In genomic region chr11:84578805-84579541, GRCm38 (mm10) we compare ENCODE assay signal across 20 mouse cellular contexts. TPM values are rescaled to one million over a fixed set of nuclear protein-coding genes. Genes with fewer than 3 reads are reported as not detected.
A peak's percentile ranks its signal among the peaks of the same experiment; 100 is the strongest.
DNase-seq lines count a peak whose midpoint lies in the region; ATAC-seq lines count a peak whose summit lies in the region.
"Had no signal": no experiment of that assay in that cellular context is flagged by ENCODE, and none has a peak within 500 bp of the region (broad histone marks: within the 10 kb centered on the region; RNA-seq: fewer than 3 reads in every experiment).

No protein-coding gene starts in this region.

- peaks cover 59% of the 10 kb centered on the region for H3K27me3 ChIP-seq in forebrain, embryonic 12.5 days
- peaks cover 7% of the 10 kb centered on the region for H3K27me3 ChIP-seq in hindbrain, embryonic 11.5 days (ENCODE audit: control insufficient read depth, insufficient read depth, low read length)
- H3K27me3 ChIP-seq in midbrain, embryonic 12.5 days, result peaks cover 20% of the 10 kb centered on the region
- peaks cover 41% of the 10 kb centered on the region for H3K27me3 ChIP-seq in neural tube, embryonic 13.5 days

- H3K4me2 ChIP-seq in forebrain, embryonic 12.5 days, result no peak overlapping the region
- no peak overlapping the region for H3K4me2 ChIP-seq in hindbrain, embryonic 11.5 days (replicated peaks; ENCODE audit: low read depth, low read length)
- H3K4me2 ChIP-seq in midbrain, embryonic 12.5 days (replicated peaks), result no peak overlapping the region
- no peak overlapping the region for H3K4me2 ChIP-seq in neural tube, embryonic 13.5 days
- H3K4me2 ChIP-seq: embryonic facial prominence, embryonic 15.5 days; heart, embryonic 12.5 days had no signal

- peak; percentile 63; the same call in 1 of the 2 replicates for ATAC-seq in forebrain, embryonic 12.5 days (ENCODE audit: low FRiP score)
- peak; percentile 77 for ATAC-seq in hindbrain, embryonic 11.5 days (ENCODE audit: low FRiP score)
- ATAC-seq in midbrain, embryonic 12.5 days (ENCODE audit: low FRiP score, low read depth), result no peak
- peak; percentile 81 for ATAC-seq in neural tube, embryonic 13.5 days (ENCODE audit: low read depth)
- ATAC-seq: lung, postnatal 0 days had no signal

- H3K9ac ChIP-seq in forebrain, embryonic 12.5 days, result no peak overlapping the region
- no peak overlapping the region for H3K9ac ChIP-seq in hindbrain, embryonic 11.5 days (ENCODE audit: low read depth, low read length)
- no peak overlapping the region for H3K9ac ChIP-seq in midbrain, embryonic 12.5 days (replicated peaks)
- H3K9ac ChIP-seq in neural tube, embryonic 13.5 days, result no peak overlapping the region
- H3K9ac ChIP-seq: embryonic facial prominence, embryonic 15.5 days; heart, embryonic 12.5 days; liver, embryonic 14.5 days had no signal

- H3K4me3 ChIP-seq in forebrain, embryonic 12.5 days (replicated peaks), result no peak overlapping the region
- H3K4me3 ChIP-seq in hindbrain, embryonic 11.5 days (ENCODE audit: low read depth, low read length), result no peak overlapping the region
- H3K4me3 ChIP-seq in midbrain, embryonic 12.5 days, result no peak overlapping the region
- H3K4me3 ChIP-seq in neural tube, embryonic 13.5 days, result no peak overlapping the region
- H3K4me3 ChIP-seq: embryonic facial prominence, embryonic 15.5 days; heart, embryonic 12.5 days had no signal

- intact Hi-C loops in heart, postnatal 25 days (cut with DNase I), result no loop called here

- DNase-seq in hindbrain, embryonic 11.5 days (ENCODE audit: low spot score), result peak; percentile 62
- no peak for DNase-seq in kidney, postnatal 10 days
- DNase-seq in lung, postnatal 10 days, result no peak
- DNase-seq in heart, postnatal 25 days (ENCODE audit: low spot score), result no peak
- DNase-seq in left cerebral cortex, adult 8-10 months (ENCODE audit: low spot score in 2 of 2), result no peak
- DNase-seq: cerebellum, adult 18-20 months; gastrocnemius, postnatal 25 days; kidney, adult 9 months; layer of hippocampus, postnatal 36 days; right cerebral cortex, postnatal 25 days; thymus, adult 18-20 months had no signal

- peaks cover 44% of the 10 kb centered on the region for H3K4me1 ChIP-seq in forebrain, embryonic 12.5 days
- no peaks in the 10 kb centered on the region; the same call in 1 of the 2 replicates for H3K4me1 ChIP-seq in hindbrain, embryonic 11.5 days (replicated peaks; ENCODE audit: control insufficient read depth, insufficient read depth, low read length)
- H3K4me1 ChIP-seq in midbrain, embryonic 12.5 days, result peaks cover 38% of the 10 kb centered on the region
- H3K4me1 ChIP-seq in neural tube, embryonic 13.5 days (replicated peaks), result peaks cover 31% of the 10 kb centered on the region
- H3K4me1 ChIP-seq: heart, embryonic 12.5 days had no signal

- WGBS in forebrain, embryonic 12.5 days, result 27% methylated on average over 17 of the region's 17 CpGs
- WGBS in hindbrain, embryonic 11.5 days, result 40% methylated on average over 17 of the region's 17 CpGs
- 45% methylated on average over 17 of the region's 17 CpGs for WGBS in midbrain, embryonic 12.5 days
- 22% methylated on average over 17 of the region's 17 CpGs for WGBS in neural tube, embryonic 13.5 days

- H3K36me3 ChIP-seq in forebrain, embryonic 12.5 days (replicated peaks), result no peaks in the 10 kb centered on the region
- H3K36me3 ChIP-seq in hindbrain, embryonic 11.5 days (ENCODE audit: control insufficient read depth, insufficient read depth, low read length), result no peaks in the 10 kb centered on the region
- H3K36me3 ChIP-seq in midbrain, embryonic 12.5 days, result no peaks in the 10 kb centered on the region
- no peaks in the 10 kb centered on the region for H3K36me3 ChIP-seq in neural tube, embryonic 13.5 days
- H3K36me3 ChIP-seq: embryonic facial prominence, embryonic 15.5 days; heart, embryonic 12.5 days had no signal

- peak overlapping the region; percentile 38; the same call in 1 of the 2 replicates for H3K27ac ChIP-seq in forebrain, embryonic 12.5 days
- peak overlapping the region; percentile 73 for H3K27ac ChIP-seq in hindbrain, embryonic 11.5 days (ENCODE audit: low read depth, low read length)
- H3K27ac ChIP-seq in midbrain, embryonic 12.5 days (replicated peaks), result peak overlapping the region; percentile 46
- peak overlapping the region; percentile 65 for H3K27ac ChIP-seq in neural tube, embryonic 13.5 days (replicated peaks)
- H3K27ac ChIP-seq: embryonic facial prominence, embryonic 15.5 days; liver, embryonic 14.5 days had no signal

- no peaks in the 10 kb centered on the region for H3K9me3 ChIP-seq in forebrain, embryonic 12.5 days
- H3K9me3 ChIP-seq in hindbrain, embryonic 11.5 days (ENCODE audit: control insufficient read depth, low read length), result no peaks in the 10 kb centered on the region
- H3K9me3 ChIP-seq in midbrain, embryonic 12.5 days, result no peaks in the 10 kb centered on the region
- no peaks in the 10 kb centered on the region for H3K9me3 ChIP-seq in neural tube, embryonic 13.5 days
- H3K9me3 ChIP-seq: embryonic facial prominence, embryonic 15.5 days; heart, embryonic 12.5 days had no signal

RNA-seq across cellular contexts. Expression of gene Lhx1, which starts 53.6 kb away (rescaled TPM):
- polyA plus RNA-seq in forebrain, embryonic 12.5 days (2016; fragmentation: Nextera tagmentation; extraction: Ambion mirVana), result 16.4 and 16.8 TPM in 2 replicates
- 53.3 and 57.3 TPM in 2 replicates for polyA plus RNA-seq in hindbrain, embryonic 11.5 days (2014; fragmentation: Nextera tagmentation; extraction: Ambion mirVana)
- polyA plus RNA-seq in midbrain, embryonic 12.5 days (2016; fragmentation: Nextera tagmentation; extraction: Ambion mirVana), result 50.5 and 55.0 TPM in 2 replicates
- 50.0 and 58.8 TPM in 2 replicates for polyA plus RNA-seq in neural tube, embryonic 13.5 days (2015; fragmentation: Nextera tagmentation; extraction: Ambion mirVana)
- total RNA-seq in heart, postnatal 25 days (2021), result not detected
- total RNA-seq in left cerebral cortex, adult 8-10 months (2022), result under 1 TPM; 0.09 to 0.38 (median 0.18) TPM
- total RNA-seq: adrenal gland, adult 18-20 months; gastrocnemius, postnatal 25 days had no signal
- polyA plus RNA-seq: C2C12; liver, embryonic 14.5 days had no signal
